Comparison of ENCODE assay signal across 11 mouse cellular contexts in genomic region chr1:81076831-81077664, GRCm38 (mm10). TPM values are rescaled to one million over a fixed set of nuclear protein-coding genes. Genes with fewer than 3 reads are reported as not detected.
DNase-seq lines count a peak whose midpoint lies in the region; ATAC-seq lines count a peak whose summit lies in the region.
"Had no signal": no experiment of that assay in that cellular context is flagged by ENCODE, and none has a peak within 500 bp of the region (broad histone marks: within the 10 kb centered on the region; RNA-seq: fewer than 3 reads in every experiment).

TSS of gene Nyap2 (plus strand) at chr1:81076950.

- 11% methylated on average over 16 of the region's 16 CpGs for WGBS in hindbrain, embryonic 15.5 days
- whole genome bisulfite sequencing in midbrain, embryonic 11.5 days: 30% methylated on average over 16 of the region's 16 CpGs
- 39% methylated on average over 16 of the region's 16 CpGs for WGBS in liver, embryonic 11.5 days

- 0 out of 2 replicates have a peak, but pooled peaks cover 3% of the 10 kb centered on the region for H3K4me1 ChIP-seq in hindbrain, embryonic 15.5 days (replicated peaks)
- no peaks in the 10 kb centered on the region for H3K4me1 ChIP-seq in midbrain, embryonic 11.5 days (ENCODE audit: control insufficient read depth, insufficient read depth, low read length)
- no peaks in the 10 kb centered on the region for H3K4me1 ChIP-seq in liver, embryonic 11.5 days (replicated peaks; ENCODE audit: control insufficient read depth, insufficient read depth, low read length)
- H3K4me1 ChIP-seq: embryonic facial prominence, embryonic 12.5 days had no signal

- H3K27ac ChIP-seq in hindbrain, embryonic 15.5 days (replicated peaks): peak within 1 kb of the TSS; percentile 99
- peak within 1 kb of the TSS; percentile 71 for H3K27ac ChIP-seq in midbrain, embryonic 11.5 days (ENCODE audit: low read depth, low read length)
- H3K27ac ChIP-seq in liver, embryonic 11.5 days (ENCODE audit: low read depth, low read length): no peak within 1 kb of the TSS
- H3K27ac ChIP-seq: embryonic facial prominence, embryonic 12.5 days; liver, embryonic 14.5 days had no signal

- peak within 1 kb of the TSS; percentile 76 for H3K9ac ChIP-seq in hindbrain, embryonic 15.5 days
- H3K9ac ChIP-seq in midbrain, embryonic 11.5 days (ENCODE audit: low read length): peak within 1 kb of the TSS; percentile 36; the same call in 1 of the 2 replicates
- no peak within 1 kb of the TSS for H3K9ac ChIP-seq in liver, embryonic 11.5 days (ENCODE audit: low read depth, low read length)
- H3K9ac ChIP-seq: embryonic facial prominence, embryonic 12.5 days; liver, embryonic 14.5 days had no signal

- intact Hi-C loops in heart, postnatal 10 days (cut with DNase I): no loop called here
- intact Hi-C loops in heart, postnatal 36 days (cut with DNase I): no loop called here

- H3K9me3 ChIP-seq in hindbrain, embryonic 15.5 days: no peaks in the 10 kb centered on the region
- H3K9me3 ChIP-seq in midbrain, embryonic 11.5 days (ENCODE audit: control insufficient read depth, low read length): no peaks in the 10 kb centered on the region
- no peaks in the 10 kb centered on the region for H3K9me3 ChIP-seq in liver, embryonic 11.5 days (ENCODE audit: control insufficient read depth, low read length)
- H3K9me3 ChIP-seq: embryonic facial prominence, embryonic 12.5 days had no signal

- H3K27me3 ChIP-seq in hindbrain, embryonic 15.5 days: no peaks in the 10 kb centered on the region
- H3K27me3 ChIP-seq in midbrain, embryonic 11.5 days (ENCODE audit: control insufficient read depth, insufficient read depth, low read length): no peaks in the 10 kb centered on the region
- H3K27me3 ChIP-seq in liver, embryonic 11.5 days (replicated peaks; ENCODE audit: control insufficient read depth, insufficient read depth, low read length): no peaks in the 10 kb centered on the region
- H3K27me3 ChIP-seq: embryonic facial prominence, embryonic 12.5 days had no signal

- ATAC-seq in hindbrain, embryonic 15.5 days (ENCODE audit: low FRiP score, low read depth): peak; percentile 90
- peak; percentile 80 for ATAC-seq in midbrain, embryonic 11.5 days (ENCODE audit: low FRiP score)
- no peak for ATAC-seq in liver, embryonic 11.5 days (replicated peaks; ENCODE audit: low FRiP score)

- peak; percentile 2 to 22 for DNase-seq in heart, postnatal 10 days
- no peak for DNase-seq in heart, postnatal 36 days
- DNase-seq in embryo, embryonic 11 days: peak; percentile 75
- DNase-seq in midbrain, embryonic 11.5 days (ENCODE audit: low spot score, missing footprints): peak; percentile 88
- DNase-seq in gastrocnemius, adult 8-10 months (ENCODE audit: low spot score in 2 of 2): no peak
- no peak for DNase-seq in spleen, postnatal 36 days (ENCODE audit: low spot score in 2 of 2)
- no peak for DNase-seq in liver, embryonic 11.5 days (ENCODE audit: low spot score)

- no peaks in the 10 kb centered on the region for H3K36me3 ChIP-seq in hindbrain, embryonic 15.5 days
- no peaks in the 10 kb centered on the region for H3K36me3 ChIP-seq in midbrain, embryonic 11.5 days (ENCODE audit: control insufficient read depth, insufficient read depth, low read length)
- H3K36me3 ChIP-seq in liver, embryonic 11.5 days (ENCODE audit: control insufficient read depth, insufficient read depth, low read length): no peaks in the 10 kb centered on the region
- H3K36me3 ChIP-seq: embryonic facial prominence, embryonic 12.5 days had no signal

- peak within 1 kb of the TSS; percentile 67 for H3K4me2 ChIP-seq in hindbrain, embryonic 15.5 days
- peak within 1 kb of the TSS; percentile 33 for H3K4me2 ChIP-seq in midbrain, embryonic 11.5 days
- no peak within 1 kb of the TSS for H3K4me2 ChIP-seq in liver, embryonic 11.5 days
- H3K4me2 ChIP-seq: embryonic facial prominence, embryonic 12.5 days had no signal

- peak within 1 kb of the TSS; percentile 52 for H3K4me3 ChIP-seq in hindbrain, embryonic 15.5 days
- H3K4me3 ChIP-seq in midbrain, embryonic 11.5 days (ENCODE audit: low read depth, low read length): peak within 1 kb of the TSS; percentile 10; the same call in 1 of the 2 replicates
- no peak within 1 kb of the TSS for H3K4me3 ChIP-seq in liver, embryonic 11.5 days (ENCODE audit: low read depth, low read length)
- H3K4me3 ChIP-seq: embryonic facial prominence, embryonic 12.5 days had no signal

RNA-seq across cellular contexts. Expression of gene Nyap2, which starts in this region (rescaled TPM):
- total RNA-seq in heart, postnatal 10 days (2021): not detected
- total RNA-seq in heart, postnatal 36 days (2021): not detected
- polyA plus RNA-seq in hindbrain, embryonic 15.5 days (2015; fragmentation: Nextera tagmentation; extraction: Ambion mirVana): 16.2 and 16.8 TPM in 2 replicates
- polyA plus RNA-seq in midbrain, embryonic 11.5 days (2014; fragmentation: Nextera tagmentation; extraction: Ambion mirVana): 1.6 and 1.7 TPM in 2 replicates
- not detected for total RNA-seq in gastrocnemius, adult 8-10 months (2022)
- polyA plus RNA-seq in liver, embryonic 11.5 days (2014; fragmentation: Nextera tagmentation; extraction: Ambion mirVana): 0.08 TPM in 1 of 2 replicates, not detected in the other
- polyA plus RNA-seq: C2C12; liver, embryonic 14.5 days had no signal

Comparison
In these comparisons a context has a peak if more than half of its experiments do, and no peak if none do; other contexts are left out.
1. Peak in DNase-seq in heart, postnatal 10 days; RNA of the gene not detected or under 1 TPM.
2. DNase-seq: peak in embryo, embryonic 11 days (single experiment) and midbrain, embryonic 11.5 days (single experiment); none in heart, postnatal 36 days (0 of 2), gastrocnemius, adult 8-10 months (0 of 2), spleen, postnatal 36 days (0 of 2) and liver, embryonic 11.5 days (single experiment).